Mouse (Mus musculus) spleen, adult 2 months (tissue): ENCODE measurements at regions not wholly inside any gene's neighbourhood (a gene's known extent, or its start where the extent isn't known, plus 50 kb on each side); places are given as distances from the start of the nearest gene placed in this dataset.

Experiments
- CTCF ChIP-seq: fragments of 200-500 bp; IDR thresholded peaks from 2 replicates; pipeline ENCODE4 v1.5.1; 2011; ENCODE audit warnings: mild to moderate bottlenecking, inconsistent platforms; ENCODE audit not compliant: insufficient read depth, insufficient read length, insufficient replicate concordance; ENCODE audit errors: extremely low read depth
- POLR2A ChIP-seq: fragments of 200-500 bp; IDR thresholded peaks from 2 replicates; pipeline ENCODE4 v1.6.1; 2011; ENCODE audit warnings: low read depth, low read length, inconsistent platforms

- TF ChIP-seq CTCF = no peak
- no peak for TF ChIP-seq POLR2A
These were observed 53.3 kb upstream of the Actbl2 start for GRCm38 (mm10) chr13:111201532-111201931.
